Mouse (Mus musculus) stomach, postnatal 0 days (tissue): ENCODE measurements at regions not wholly inside any gene's neighbourhood (a gene's known extent, or its start where the extent isn't known, plus 50 kb on each side); places are given as distances from the start of the nearest gene placed in this dataset.
A peak's percentile ranks its signal among the peaks of the same experiment; 100 is the strongest.

Experiments
- ATAC-seq: fragments of 200-750 bp; cut with Nextera tagmentation; 2 replicates; pipeline ENCODE4 v1.8.0; 2017; ENCODE audit not compliant: low FRiP score, low TSS enrichment
- DNase-seq: peaks from one replicate; pipeline ENCODE4 v3.0.0-alpha.2; 2016; ENCODE audit warnings: low spot score
- H3K27ac ChIP-seq: fragments of 300-500 bp; sonication (generic); replicated peaks from 2 replicates; pipeline ENCODE4 v1.5.1; 2014; ENCODE audit warnings: mild to moderate bottlenecking, control low read depth
- H3K27me3 ChIP-seq: fragments of 300-500 bp; sonication (generic); 2 replicates; pipeline ENCODE4 v1.6.1; 2014; ENCODE audit warnings: low read length; ENCODE audit not compliant: control insufficient read depth, insufficient read depth
- H3K36me3 ChIP-seq: fragments of 300-500 bp; sonication (generic); 2 replicates; pipeline ENCODE4 v1.6.1; 2014; ENCODE audit warnings: low read length, mixed read lengths; ENCODE audit not compliant: control insufficient read depth, insufficient read depth
- H3K4me1 ChIP-seq: fragments of 300-500 bp; sonication (generic); replicated peaks from 2 replicates; pipeline ENCODE4 v1.6.1; 2014; ENCODE audit warnings: antibody characterized with exemption; ENCODE audit not compliant: control insufficient read depth, insufficient read depth
- H3K4me2 ChIP-seq: fragments of 300-500 bp; sonication (generic); replicated peaks from 2 replicates; pipeline ENCODE4 v1.6.1; 2014; ENCODE audit warnings: low read depth, mild to moderate bottlenecking, control low read depth, moderate library complexity
- H3K4me3 ChIP-seq: fragments of 300-500 bp; sonication (generic); 2 replicates; pipeline ENCODE4 v1.5.1; 2014; ENCODE audit warnings: low read depth, low read length, control low read depth
- H3K9ac ChIP-seq: fragments of 300-500 bp; sonication (generic); 2 replicates; pipeline ENCODE4 v1.6.1; 2014; ENCODE audit warnings: mild to moderate bottlenecking, low read length, control low read depth, mixed read lengths
- H3K9me3 ChIP-seq: fragments of 300-500 bp; sonication (generic); 2 replicates; pipeline ENCODE4 v1.6.1; 2016; ENCODE audit warnings: low read length; ENCODE audit not compliant: control insufficient read depth
- CTCF ChIP-seq: IDR thresholded peaks from 2 replicates; pipeline ENCODE4 v1.5.1; 2016; ENCODE audit warnings: antibody characterized with exemption, low read depth, mild to moderate bottlenecking, moderate library complexity
- EP300 ChIP-seq: optimal IDR thresholded peaks from 2 replicates; pipeline ENCODE3; 2016; ENCODE audit warnings: antibody characterized with exemption
- WGBS: fragments of 180-500 bp; shearing (Covaris S2); extraction: QIAGEN DNeasy Blood & Tissue Kit; methylation state at CpG from one replicate; pipeline ENCODE4 v1.1.7; 2014; 5-methylcytosine and 5-hydroxymethylcytosine counted together

DNA sequence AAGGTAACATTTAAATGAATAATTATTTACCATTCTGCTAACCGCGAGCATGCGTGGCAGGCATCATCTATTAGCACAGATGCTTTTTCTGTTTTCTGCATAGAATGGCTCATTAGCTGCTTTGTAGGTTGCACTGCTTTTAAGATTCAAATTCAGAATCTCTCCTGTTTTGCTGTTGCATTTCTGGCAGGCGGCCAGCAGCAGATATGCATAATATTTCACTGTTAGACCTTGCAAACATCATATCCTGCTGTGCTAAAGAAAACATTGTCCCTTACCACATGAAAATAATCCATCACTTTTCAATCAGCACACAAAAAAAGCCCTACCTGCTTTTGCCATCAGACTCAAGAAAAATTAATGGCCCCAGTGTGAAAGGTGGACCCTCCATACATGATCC is 202.8 kb upstream of the Etaa1 start:
- 64% methylated on average over 4 of the region's 4 CpGs for WGBS

DNA sequence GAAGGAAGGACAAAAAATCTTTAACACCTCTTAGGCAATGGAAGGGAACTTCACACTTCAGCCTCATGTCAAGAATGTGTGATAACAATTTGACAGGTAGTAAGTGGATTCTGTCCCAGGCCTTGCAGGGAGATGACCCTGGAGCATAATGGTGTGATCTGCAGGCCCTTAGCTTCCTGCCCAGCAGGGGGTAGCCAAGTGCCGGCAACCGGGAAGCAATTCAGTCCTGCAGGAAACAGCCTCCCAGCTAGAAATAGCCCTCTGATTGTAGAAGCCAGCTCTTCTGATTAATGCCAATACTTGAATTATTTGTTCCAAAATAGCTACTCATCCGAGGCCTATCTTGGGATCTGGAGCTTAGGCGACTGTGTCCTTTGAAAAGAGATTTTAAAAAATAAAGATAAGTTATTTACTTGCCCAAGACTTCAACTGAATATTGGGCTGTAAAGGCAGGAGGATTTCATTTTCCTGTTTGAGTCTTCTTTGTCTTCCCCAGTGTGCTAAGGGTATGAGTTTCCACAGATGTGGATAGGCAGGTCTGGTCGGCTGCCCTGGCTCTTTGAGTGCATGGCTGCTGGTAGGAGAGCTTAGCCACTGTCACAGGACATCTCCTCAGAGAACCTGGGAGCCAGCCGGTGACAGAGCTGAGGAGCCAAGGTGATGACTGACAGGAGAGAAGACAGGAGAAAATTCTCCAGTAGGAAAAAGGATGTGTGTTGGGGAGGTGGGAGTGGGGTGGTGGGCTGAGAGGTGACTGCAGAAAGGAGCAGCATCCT is 198.3 kb upstream of the Etaa1 start:
- Histone ChIP-seq H3K4me3 (no peak overlapping the region), H3K9me3 (no peaks in the 10 kb centered on the region), H3K27ac (0 out of 2 replicates have a peak overlapping the region, but pooled peaks have one; percentile 6), H3K36me3 (no peaks in the 10 kb centered on the region), H3K27me3 (no peaks in the 10 kb centered on the region), H3K4me2 (no peak overlapping the region), H3K4me1 (no peaks in the 10 kb centered on the region), H3K9ac (no peak overlapping the region)
- DNase-seq (peak; percentile 73), ATAC-seq (peak; percentile 66)
- no peak for TF ChIP-seq EP300
- peak; percentile 89 for TF ChIP-seq CTCF
- 16% methylated on average over 6 of the region's 6 CpGs for WGBS

More for the DNA sequence above, 202.8 kb upstream of the Etaa1 start:
- Histone ChIP-seq H3K4me1 (no peaks in the 10 kb centered on the region), H3K4me3 (no peak overlapping the region), H3K27ac (no peak overlapping the region), H3K9me3 (no peaks in the 10 kb centered on the region), H3K9ac (no peak overlapping the region), H3K27me3 (no peaks in the 10 kb centered on the region), H3K4me2 (no peak overlapping the region), H3K36me3 (no peaks in the 10 kb centered on the region)
- TF ChIP-seq CTCF (no peak), EP300 (no peak)
- DNase-seq (no peak), ATAC-seq (no peak)

DNA sequence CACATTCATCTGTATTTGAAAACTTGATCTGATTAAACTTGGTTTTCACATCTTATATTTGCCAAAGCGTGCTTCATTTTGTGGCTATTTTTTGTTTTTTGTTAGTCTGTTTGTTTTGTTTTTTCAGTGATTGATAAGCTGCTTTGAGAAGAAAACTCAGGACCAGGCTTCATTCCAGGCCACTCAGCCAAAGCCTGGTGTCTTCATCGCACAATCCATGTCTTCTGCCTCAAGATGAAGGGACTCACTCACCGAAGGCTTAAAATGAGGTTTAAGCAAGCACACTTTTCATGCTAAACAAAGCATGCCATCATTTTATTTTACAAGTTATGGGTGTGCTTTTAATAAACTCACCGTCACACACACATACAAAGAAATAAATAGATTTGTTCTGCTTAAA is 197.7 kb upstream of the Etaa1 start:
- no peak for DNase-seq

DNA sequence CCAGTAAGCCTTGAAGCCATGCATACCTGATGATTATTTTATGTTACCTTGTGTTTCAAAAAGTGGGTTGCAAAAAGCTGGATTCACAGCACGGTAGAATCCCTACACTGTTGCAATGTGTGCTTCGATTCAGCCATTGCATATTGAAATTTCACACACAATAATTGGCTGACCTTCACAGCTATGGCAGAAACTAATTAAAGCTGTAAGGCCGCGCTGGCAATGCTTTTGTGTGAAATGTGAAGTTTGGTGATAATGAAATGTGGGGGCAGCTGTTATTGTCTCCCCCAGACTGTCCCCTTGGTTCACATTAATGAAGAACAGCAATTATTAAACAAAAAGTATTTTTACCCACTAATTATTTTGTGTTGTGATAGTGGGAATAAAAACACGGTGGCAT is 173.8 kb upstream of the Etaa1 start:
- no peak for TF ChIP-seq CTCF
- TF ChIP-seq EP300: no peak
- 75% methylated on average over 5 of the region's 5 CpGs for WGBS
- Histone ChIP-seq H3K36me3 (no peaks in the 10 kb centered on the region), H3K4me3 (no peak overlapping the region), H3K27me3 (no peaks in the 10 kb centered on the region), H3K4me2 (no peak overlapping the region), H3K9ac (no peak overlapping the region), H3K9me3 (no peaks in the 10 kb centered on the region), H3K4me1 (no peaks in the 10 kb centered on the region), H3K27ac (no peak overlapping the region)
- ATAC-seq (no peak), DNase-seq (no peak)

More for the DNA sequence above, 197.7 kb upstream of the Etaa1 start:
- Histone ChIP-seq H3K9me3 (no peaks in the 10 kb centered on the region), H3K4me1 (no peaks in the 10 kb centered on the region), H3K36me3 (no peaks in the 10 kb centered on the region), H3K27ac (no peak overlapping the region), H3K4me2 (no peak overlapping the region), H3K9ac (no peak overlapping the region), H3K27me3 (no peaks in the 10 kb centered on the region), H3K4me3 (no peak overlapping the region)
- no peak for TF ChIP-seq EP300
- no peak for TF ChIP-seq CTCF
- 63% methylated on average over 4 of the region's 4 CpGs for WGBS
- ATAC-seq: no peak

DNA sequence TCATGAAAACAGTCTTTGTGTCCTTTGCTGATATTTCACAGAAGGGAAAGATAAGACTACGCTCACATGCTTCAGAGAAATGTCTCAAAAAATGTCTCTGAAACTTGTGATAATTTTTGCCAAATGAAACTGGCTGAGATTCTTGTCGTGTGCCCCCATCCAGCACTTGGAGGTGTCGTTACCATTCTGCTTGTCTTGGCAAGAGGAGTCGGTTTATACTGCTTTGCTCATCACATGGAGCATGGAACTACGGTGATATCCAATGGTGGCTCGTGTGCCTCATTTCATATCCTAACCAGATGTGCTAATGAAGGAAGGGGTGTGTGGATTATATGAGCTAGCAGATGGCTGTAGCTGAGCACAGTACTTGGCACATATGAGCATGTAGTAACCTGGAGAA is 169.4 kb upstream of the Etaa1 start:
- Histone ChIP-seq H3K27ac (no peak overlapping the region), H3K4me2 (no peak overlapping the region), H3K27me3 (no peaks in the 10 kb centered on the region), H3K4me3 (no peak overlapping the region), H3K9me3 (no peaks in the 10 kb centered on the region), H3K4me1 (no peaks in the 10 kb centered on the region), H3K9ac (no peak overlapping the region), H3K36me3 (no peaks in the 10 kb centered on the region)
- ATAC-seq (no peak), DNase-seq (no peak)
- no peak for TF ChIP-seq CTCF
- no peak for TF ChIP-seq EP300
- WGBS: 77% methylated on average over 6 of the region's 6 CpGs

DNA sequence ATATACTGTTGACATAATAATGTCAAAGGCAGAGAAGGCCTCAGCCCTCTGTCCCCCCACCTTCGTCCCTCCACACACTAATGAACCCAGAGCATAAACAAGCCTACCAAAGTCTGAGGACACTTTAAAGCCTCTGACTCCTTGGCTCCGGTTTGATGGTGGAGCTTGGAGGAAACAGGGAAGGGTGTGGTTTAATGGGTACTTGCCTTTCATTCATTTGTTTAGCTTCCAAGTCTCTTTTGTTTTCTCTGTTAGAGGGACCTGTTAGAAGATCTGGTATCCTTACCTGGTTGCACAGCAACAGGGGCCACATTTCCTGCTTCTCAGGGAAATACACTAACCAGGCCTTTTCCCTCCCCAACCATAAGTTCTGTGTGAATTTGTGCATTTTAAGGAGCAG is 168.9 kb upstream of the Etaa1 start:
- 24% methylated on average over 2 of the region's 2 CpGs for WGBS
- DNase-seq: no peak
- Histone ChIP-seq H3K4me2 (no peak overlapping the region), H3K9ac (no peak overlapping the region), H3K27me3 (no peaks in the 10 kb centered on the region), H3K36me3 (no peaks in the 10 kb centered on the region), H3K9me3 (no peaks in the 10 kb centered on the region), H3K4me1 (no peaks in the 10 kb centered on the region), H3K4me3 (no peak overlapping the region), H3K27ac (no peak overlapping the region)
- TF ChIP-seq CTCF (no peak), EP300 (no peak)
- ATAC-seq: no peak
